Mouse (Mus musculus) heart, adult 2 months (tissue): ENCODE measurements around the gene Sema4f. TPM values are rescaled to one million over a fixed set of nuclear protein-coding genes. Genes with fewer than 3 reads are reported as not detected.

Source experiments
- DNase-seq, 2 experiments: peaks; one replicate each; pipeline ENCODE4 v3.0.0; 2021
- H3K27ac ChIP-seq: fragments of 200-600 bp; 2 replicates; pipeline ENCODE4 v1.8.1; 2022
- H3K27me3 ChIP-seq: fragments of 200-500 bp; 2 replicates; pipeline ENCODE4 v1.6.1; 2012; ENCODE audit warnings: mild to moderate bottlenecking, low read length, inconsistent platforms, mixed read lengths; ENCODE audit not compliant: control insufficient read depth, insufficient read depth
- H3K36me3 ChIP-seq: fragments of 200-500 bp; 2 replicates; pipeline ENCODE4 v1.6.1; 2012; ENCODE audit warnings: low read length, inconsistent platforms; ENCODE audit not compliant: control insufficient read depth, insufficient read depth
- H3K4me1 ChIP-seq: fragments of 200-500 bp; 2 replicates; pipeline ENCODE4 v1.6.1; 2011; ENCODE audit warnings: low read length; ENCODE audit not compliant: control insufficient read depth, insufficient read depth
- H3K4me3 ChIP-seq: fragments of 200-600 bp; 2 replicates; pipeline ENCODE4 v1.8.1; 2022
- H3K79me2 ChIP-seq: fragments of 200-500 bp; replicated peaks from 2 replicates; pipeline ENCODE4 v1.6.1; 2012; ENCODE audit warnings: mild to moderate bottlenecking, inconsistent platforms, low read length, moderate library complexity, mixed read lengths; ENCODE audit not compliant: control insufficient read depth, insufficient read depth
- H3K9ac ChIP-seq: fragments of 200-500 bp; 2 replicates; pipeline ENCODE4 v1.6.1; 2012; ENCODE audit warnings: low read depth, mild to moderate bottlenecking, control low read depth, inconsistent platforms, low read length, mixed read lengths
- CTCF ChIP-seq: fragments of 200-600 bp; IDR thresholded peaks from 2 replicates; pipeline ENCODE4 v1.8.1; 2022; ENCODE audit warnings: antibody characterized with exemption, mild to moderate bottlenecking, moderate library complexity
- EP300 ChIP-seq: fragments of 200-500 bp; IDR thresholded peaks from 2 replicates; pipeline ENCODE4 v1.6.1; 2011; ENCODE audit warnings: low read depth, low read length, control low read depth; ENCODE audit not compliant: insufficient read depth
- POLR2A ChIP-seq: fragments of 200-500 bp; IDR thresholded peaks from 2 replicates; pipeline ENCODE4 v1.6.1; 2011; ENCODE audit warnings: mild to moderate bottlenecking, low read depth, low read length, control low read depth; ENCODE audit not compliant: insufficient read depth
- WGBS: fragments of 180-500 bp; shearing (Covaris S2); methylation state at CpG from one replicate; pipeline ENCODE4 v1.1.7; 2018; 5-methylcytosine and 5-hydroxymethylcytosine counted together
- intact Hi-C: fragments of 180-260 bp; cut with DNase I; formaldehyde crosslinking; loops from one replicate; pipeline ENCODE4 v1.15.1; 2025
- polyA plus RNA-seq: library from polyadenylated mRNA; depleted of rRNA; stranded (reverse); fragments of >200 nt; gene quantifications from 2 replicates; pipeline ENCODE4 v1.2.3, GENCODE M21; 2012
- total RNA-seq, 2 experiments: library from RNA; stranded (reverse); gene quantifications; 2 replicates each; pipeline ENCODE4 v1.2.3; 2021

Sema4f gene
- total and polyA plus RNA-seq, 3 experiments: 0.13 to 0.37 (median 0.18) TPM

DNA sequence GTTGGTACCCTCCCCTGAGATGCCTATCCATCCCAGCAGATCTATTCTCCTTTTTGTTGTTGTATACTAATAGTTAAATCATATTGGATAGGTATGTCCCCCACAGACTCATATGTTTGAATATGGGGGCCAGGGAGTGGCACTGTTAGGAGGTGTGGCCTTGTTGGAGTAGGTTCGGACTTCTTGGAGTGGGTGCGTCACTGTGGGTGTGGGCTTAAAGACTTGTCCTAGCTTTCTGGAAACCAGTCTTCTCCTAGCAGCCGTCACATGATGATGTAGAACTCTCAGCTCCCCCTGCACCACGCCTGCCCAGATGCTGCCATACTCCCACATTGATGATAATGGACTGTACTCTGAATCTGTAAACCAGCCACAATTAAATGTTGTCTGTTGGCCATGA, 41.3 kb downstream of the Sema4f start:
- intact Hi-C loops: no loop called here
- no peaks in the 10 kb centered on the region for H3K36me3 ChIP-seq
- no peak overlapping the region for H3K27ac ChIP-seq
- TF ChIP-seq EP300 (no peak), CTCF (no peak), POLR2A (no peak)
- 75% methylated on average over 4 of the region's 4 CpGs for WGBS
- no peak overlapping the region for H3K9ac ChIP-seq
- DNase-seq: no peak
- H3K27me3 ChIP-seq: no peaks in the 10 kb centered on the region
- H3K4me1 ChIP-seq: peaks cover 3% of the 10 kb centered on the region; the same call in 1 of the 2 replicates
- no peak overlapping the region for H3K4me3 ChIP-seq
- no peaks in the 10 kb centered on the region for H3K79me2 ChIP-seq

DNA sequence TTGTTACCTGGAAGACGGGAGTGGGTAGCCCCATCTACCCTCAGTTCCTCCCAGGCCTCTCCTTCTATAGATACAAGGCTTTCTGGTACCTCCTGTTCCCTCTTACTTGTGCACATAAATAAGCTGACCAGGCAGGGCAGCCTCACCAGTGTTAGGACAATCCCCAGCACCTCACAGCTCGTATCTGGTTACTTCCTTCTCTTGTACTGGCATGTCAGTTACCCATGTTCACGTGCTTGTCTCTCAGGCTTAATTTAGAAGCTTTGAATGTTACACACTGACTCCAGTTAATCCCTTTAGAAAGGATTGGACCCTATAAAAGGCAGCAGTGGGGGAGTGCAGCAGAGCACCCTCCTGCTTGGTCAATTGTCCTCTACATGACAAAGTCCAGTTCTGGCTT, 42.3 kb downstream of the Sema4f start:
- H3K79me2 ChIP-seq: no peaks in the 10 kb centered on the region
- TF ChIP-seq POLR2A (no peak), EP300 (no peak), CTCF (no peak)
- intact Hi-C loops: no loop called here
- H3K27ac ChIP-seq: 0 out of 2 replicates have a peak overlapping the region, but pooled peaks have one; percentile 26
- no peaks in the 10 kb centered on the region for H3K27me3 ChIP-seq
- H3K4me1 ChIP-seq: peaks cover 3% of the 10 kb centered on the region; the same call in 1 of the 2 replicates
- H3K36me3 ChIP-seq: no peaks in the 10 kb centered on the region
- no peak for DNase-seq
- WGBS: 36% methylated on average over 3 of the region's 3 CpGs
- no peak overlapping the region for H3K9ac ChIP-seq
- H3K4me3 ChIP-seq: no peak overlapping the region

DNA sequence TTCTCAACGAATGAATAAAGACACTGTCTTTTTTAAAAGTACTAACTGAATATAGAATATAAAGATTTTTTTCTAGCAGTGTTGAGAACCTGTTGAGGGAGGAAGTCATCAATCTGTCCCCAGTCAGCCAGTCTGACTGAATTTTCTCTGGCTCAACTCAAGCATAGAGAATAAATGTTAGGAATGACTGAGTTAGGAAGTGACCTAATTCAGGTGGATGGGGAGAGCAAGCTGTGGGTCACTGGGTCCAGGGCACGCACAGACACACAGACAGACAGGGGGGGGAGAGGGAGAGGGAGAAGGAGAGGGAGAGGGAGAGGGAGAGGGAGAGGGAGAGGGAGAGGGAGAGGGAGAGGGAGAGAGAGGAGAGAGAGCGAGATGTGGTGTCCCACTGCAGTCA, 46.2 kb downstream of the Sema4f start:
- Histone ChIP-seq H3K79me2 (no peaks in the 10 kb centered on the region), H3K9ac (no peak overlapping the region), H3K27me3 (no peaks in the 10 kb centered on the region), H3K27ac (no peak overlapping the region), H3K4me3 (no peak overlapping the region), H3K4me1 (peaks cover 3% of the 10 kb centered on the region; the same call in 1 of the 2 replicates), H3K36me3 (no peaks in the 10 kb centered on the region)
- intact Hi-C loops: no loop called here
- no peak for TF ChIP-seq EP300
- WGBS: 45% methylated on average over 2 of the region's 3 CpGs
- no peak for DNase-seq

DNA sequence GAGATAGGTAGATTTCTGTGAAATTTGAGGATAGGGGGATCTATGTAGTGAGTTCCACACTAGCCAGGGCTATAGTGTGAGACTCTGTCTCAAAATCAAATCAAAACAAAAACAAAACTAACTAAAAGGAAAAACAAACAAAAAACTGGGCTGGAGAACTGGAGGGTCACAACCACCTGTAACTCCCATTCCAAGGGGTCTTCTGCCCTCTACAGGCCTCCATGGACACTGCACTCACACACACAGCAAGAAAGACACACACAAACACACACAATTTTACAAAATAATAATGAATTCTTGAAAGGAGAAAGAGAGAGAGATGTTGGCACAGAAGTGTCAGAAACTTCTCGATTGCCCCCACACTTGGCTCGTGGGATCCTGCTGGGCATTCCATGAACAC, 47.0 kb downstream of the Sema4f start:
- no peak overlapping the region for H3K9ac ChIP-seq
- DNase-seq: peak in 1 of 2 experiments; percentile 40
- peaks cover 2% of the 10 kb centered on the region; the same call in 1 of the 2 replicates for H3K4me1 ChIP-seq
- intact Hi-C loops: no loop called here
- TF ChIP-seq POLR2A (no peak), CTCF (peak; percentile 75)
- no peak overlapping the region for H3K4me3 ChIP-seq
- no peak overlapping the region for H3K27ac ChIP-seq
- H3K79me2 ChIP-seq: no peaks in the 10 kb centered on the region
- 71% methylated on average over 2 of the region's 2 CpGs for WGBS
- H3K27me3 ChIP-seq: no peaks in the 10 kb centered on the region
- no peaks in the 10 kb centered on the region for H3K36me3 ChIP-seq

DNA sequence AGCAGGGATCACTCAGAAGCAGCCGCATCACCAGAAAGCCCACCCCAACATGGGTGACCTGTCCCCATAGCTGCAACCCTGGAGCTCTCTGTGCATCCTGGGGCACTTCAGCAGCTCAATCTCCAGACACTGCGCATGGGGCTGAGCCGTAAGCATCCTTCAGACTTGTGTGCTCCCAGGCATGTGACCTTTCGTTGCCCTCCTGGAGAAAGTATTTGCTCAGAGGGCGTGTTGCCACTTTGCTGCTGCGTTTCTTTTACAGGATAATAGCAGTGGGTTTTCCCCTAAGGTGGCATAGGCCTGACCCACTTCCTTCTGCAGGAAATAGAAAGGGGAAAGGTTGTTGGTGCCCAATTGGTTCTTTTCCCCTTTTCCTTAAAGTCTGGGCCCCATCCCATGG, 48.1 kb downstream of the Sema4f start:
- TF ChIP-seq CTCF (no peak), POLR2A (no peak), EP300 (no peak)
- no peaks in the 10 kb centered on the region for H3K36me3 ChIP-seq
- H3K9ac ChIP-seq: no peak overlapping the region
- no peaks in the 10 kb centered on the region for H3K27me3 ChIP-seq
- H3K27ac ChIP-seq: no peak overlapping the region
- WGBS: 59% methylated on average over 6 of the region's 6 CpGs
- no peaks in the 10 kb centered on the region for H3K79me2 ChIP-seq
- H3K4me3 ChIP-seq: no peak overlapping the region
- intact Hi-C loops: no loop called here
- DNase-seq: no peak
- H3K4me1 ChIP-seq: peaks cover 1% of the 10 kb centered on the region; the same call in 1 of the 2 replicates

DNA sequence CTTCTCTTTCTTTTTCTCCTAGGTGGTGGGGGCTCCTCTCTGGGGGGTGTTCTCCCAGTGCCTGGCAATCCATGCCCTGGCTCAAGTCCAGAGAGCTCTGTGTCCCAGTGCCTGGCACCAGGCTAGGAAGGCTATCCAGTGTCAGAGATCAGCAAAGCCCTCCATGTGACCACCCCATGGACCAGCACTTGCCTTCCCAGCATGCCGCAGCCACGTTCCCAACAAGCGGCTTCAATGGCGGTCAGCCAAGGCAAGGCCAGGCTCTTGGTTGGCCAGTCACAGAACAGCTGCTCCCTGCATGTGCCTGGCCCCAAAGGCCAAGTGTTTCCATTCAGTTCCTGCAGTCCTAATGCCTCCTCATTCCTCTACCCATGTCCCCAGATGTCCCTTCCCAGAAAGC, 53.2 kb downstream of the Sema4f start:
- DNase-seq: peak in 1 of 2 experiments; percentile 33
- Histone ChIP-seq H3K27ac (no peak overlapping the region), H3K4me1 (peaks cover 1% of the 10 kb centered on the region; the same call in 1 of the 2 replicates), H3K4me3 (no peak overlapping the region), H3K9ac (no peak overlapping the region), H3K36me3 (no peaks in the 10 kb centered on the region), H3K79me2 (no peaks in the 10 kb centered on the region), H3K27me3 (no peaks in the 10 kb centered on the region)
- no peak for TF ChIP-seq CTCF
- TF ChIP-seq EP300: no peak
- no peak for TF ChIP-seq POLR2A
- intact Hi-C loops: no loop called here
- 62% methylated on average over 4 of the region's 4 CpGs for WGBS

DNA sequence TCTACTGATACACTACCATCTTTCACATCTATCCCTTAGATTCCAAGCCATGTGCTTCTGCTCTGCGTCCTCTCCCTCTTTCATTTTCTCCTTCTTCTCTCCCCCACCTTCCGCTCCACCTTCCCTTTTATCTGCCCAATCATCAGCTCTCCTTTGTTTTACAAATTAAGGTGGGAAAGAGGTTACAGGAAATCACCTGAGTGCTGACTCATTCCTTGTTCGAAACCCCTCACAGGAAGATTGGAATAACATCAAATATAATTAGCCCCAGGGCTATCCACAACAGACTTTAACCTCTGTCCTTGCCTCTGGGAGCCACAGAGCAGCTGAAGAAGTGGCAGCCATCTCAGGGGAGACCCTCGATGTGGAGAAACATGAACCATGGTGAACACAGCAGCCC, 53.7 kb downstream of the Sema4f start:
- 88% methylated on average over 4 of the region's 4 CpGs for WGBS
- Histone ChIP-seq H3K27me3 (no peaks in the 10 kb centered on the region), H3K9ac (no peak overlapping the region), H3K4me3 (no peak overlapping the region), H3K36me3 (no peaks in the 10 kb centered on the region), H3K79me2 (no peaks in the 10 kb centered on the region), H3K4me1 (peaks cover 1% of the 10 kb centered on the region; the same call in 1 of the 2 replicates), H3K27ac (no peak overlapping the region)
- TF ChIP-seq CTCF: no peak
- no peak for TF ChIP-seq EP300
- TF ChIP-seq POLR2A: no peak
- intact Hi-C loops: no loop called here
- no peak for DNase-seq
